Mouse (Mus musculus): ENCODE measurements around the gene Cep63. TPM values are rescaled to one million over a fixed set of nuclear protein-coding genes. Genes with fewer than 3 reads are reported as not detected.

The Cep63 gene
- polyA plus RNA-seq (2014; fragmentation: Nextera tagmentation; extraction: Ambion mirVana) = 55.7 and 57.1 TPM in 2 replicates

GRCm38 (mm10) chr9:102625983-102626838 lies at the start of gene Cep63, which contains the start of gene Anapc13:
Gene Cep63 (minus strand): TSS chr9:102626534.
Gene Anapc13 (plus strand): TSS chr9:102626296.
- DNase-seq (ENCODE audit: low spot score) = peak; percentile 99
- peak; percentile 96 for ATAC-seq (ENCODE audit: low FRiP score)
- Histone ChIP-seq H3K9ac (ENCODE audit: low read depth, low read length) (peak within 1 kb of the TSS; percentile 99), H3K4me2 (replicated peaks; ENCODE audit: low read depth, low read length) (peak within 1 kb of the TSS; percentile 81), H3K9me3 (ENCODE audit: control insufficient read depth, low read length) (no peaks in the 10 kb centered on the region), H3K36me3 (ENCODE audit: control insufficient read depth, insufficient read depth, low read length) (no peaks in the 10 kb centered on the region), H3K4me3 (ENCODE audit: low read depth, low read length) (peak within 1 kb of the TSS; percentile 85), H3K27me3 (ENCODE audit: control insufficient read depth, insufficient read depth, low read length) (no peaks in the 10 kb centered on the region), H3K4me1 (replicated peaks; ENCODE audit: control insufficient read depth, insufficient read depth, low read length) (peaks cover 3% of the 10 kb centered on the region; the same call in 1 of the 2 replicates), H3K27ac (ENCODE audit: low read depth, low read length) (peak within 1 kb of the TSS; percentile 96)
- under 1% methylated on average over 54 of the region's 84 CpGs for WGBS

GRCm38 (mm10) chr9:102675922-102676321 lies 49.6 kb upstream of the Cep63 start:
- DNase-seq (ENCODE audit: low spot score) (no peak), ATAC-seq (ENCODE audit: low FRiP score) (no peak)
- no peaks in the 10 kb centered on the region for H3K9me3 ChIP-seq (ENCODE audit: control insufficient read depth, low read length)
- no peaks in the 10 kb centered on the region for H3K27me3 ChIP-seq (ENCODE audit: control insufficient read depth, insufficient read depth, low read length)
- no peak overlapping the region for H3K4me3 ChIP-seq (ENCODE audit: low read depth, low read length)
- no peak overlapping the region for H3K9ac ChIP-seq (ENCODE audit: low read depth, low read length)
- no peaks in the 10 kb centered on the region for H3K36me3 ChIP-seq (ENCODE audit: control insufficient read depth, insufficient read depth, low read length)
- no peak overlapping the region for H3K4me2 ChIP-seq (replicated peaks; ENCODE audit: low read depth, low read length)
- WGBS = 79% methylated on average over 5 of the region's 5 CpGs
- H3K27ac ChIP-seq (ENCODE audit: low read depth, low read length) = no peak overlapping the region
- H3K4me1 ChIP-seq (replicated peaks; ENCODE audit: control insufficient read depth, insufficient read depth, low read length) = no peaks in the 10 kb centered on the region

GRCm38 (mm10) chr9:102673381-102673780 lies 47.0 kb upstream of the Cep63 start:
- DNase-seq (ENCODE audit: low spot score) (no peak), ATAC-seq (ENCODE audit: low FRiP score) (no peak)
- no peaks in the 10 kb centered on the region for H3K27me3 ChIP-seq (ENCODE audit: control insufficient read depth, insufficient read depth, low read length)
- no peaks in the 10 kb centered on the region for H3K36me3 ChIP-seq (ENCODE audit: control insufficient read depth, insufficient read depth, low read length)
- H3K27ac ChIP-seq (ENCODE audit: low read depth, low read length) = no peak overlapping the region
- no peaks in the 10 kb centered on the region for H3K4me1 ChIP-seq (replicated peaks; ENCODE audit: control insufficient read depth, insufficient read depth, low read length)
- 71% methylated on average over 7 of the region's 7 CpGs for WGBS
- H3K9ac ChIP-seq (ENCODE audit: low read depth, low read length) = no peak overlapping the region
- H3K4me2 ChIP-seq (replicated peaks; ENCODE audit: low read depth, low read length) = no peak overlapping the region
- H3K4me3 ChIP-seq (ENCODE audit: low read depth, low read length) = no peak overlapping the region
- H3K9me3 ChIP-seq (ENCODE audit: control insufficient read depth, low read length) = no peaks in the 10 kb centered on the region

GRCm38 (mm10) chr9:102668906-102669305 lies 42.6 kb upstream of the Cep63 start:
- WGBS = 89% methylated on average over 12 of the region's 12 CpGs
- Histone ChIP-seq H3K4me3 (ENCODE audit: low read depth, low read length) (no peak overlapping the region), H3K4me1 (replicated peaks; ENCODE audit: control insufficient read depth, insufficient read depth, low read length) (no peaks in the 10 kb centered on the region)

GRCm38 (mm10) chr9:102668115-102668514 lies 41.8 kb upstream of the Cep63 start:
- Histone ChIP-seq H3K4me3 (ENCODE audit: low read depth, low read length) (no peak overlapping the region), H3K36me3 (ENCODE audit: control insufficient read depth, insufficient read depth, low read length) (no peaks in the 10 kb centered on the region), H3K4me2 (replicated peaks; ENCODE audit: low read depth, low read length) (no peak overlapping the region), H3K9ac (ENCODE audit: low read depth, low read length) (no peak overlapping the region), H3K27me3 (ENCODE audit: control insufficient read depth, insufficient read depth, low read length) (no peaks in the 10 kb centered on the region), H3K27ac (ENCODE audit: low read depth, low read length) (peak overlapping the region; percentile 49; the same call in 1 of the 2 replicates), H3K9me3 (ENCODE audit: control insufficient read depth, low read length) (no peaks in the 10 kb centered on the region), H3K4me1 (replicated peaks; ENCODE audit: control insufficient read depth, insufficient read depth, low read length) (no peaks in the 10 kb centered on the region)
- no peak for ATAC-seq (ENCODE audit: low FRiP score)
- WGBS = 39% methylated on average over 6 of the region's 6 CpGs
- peak; percentile 31 for DNase-seq (ENCODE audit: low spot score)

More at GRCm38 (mm10) chr9:102668906-102669305, 42.6 kb upstream of the Cep63 start:
- Histone ChIP-seq H3K9me3 (ENCODE audit: control insufficient read depth, low read length) (no peaks in the 10 kb centered on the region), H3K36me3 (ENCODE audit: control insufficient read depth, insufficient read depth, low read length) (no peaks in the 10 kb centered on the region), H3K27me3 (ENCODE audit: control insufficient read depth, insufficient read depth, low read length) (no peaks in the 10 kb centered on the region), H3K27ac (ENCODE audit: low read depth, low read length) (no peak overlapping the region), H3K9ac (ENCODE audit: low read depth, low read length) (no peak overlapping the region), H3K4me2 (replicated peaks; ENCODE audit: low read depth, low read length) (no peak overlapping the region)
- ATAC-seq (ENCODE audit: low FRiP score) = no peak
- no peak for DNase-seq (ENCODE audit: low spot score)

- Histone ChIP-seq H3K9me3 (ENCODE audit: control insufficient read depth, low read length) (no peaks in the 10 kb centered on the region), H3K9ac (ENCODE audit: low read depth, low read length) (no peak overlapping the region), H3K27me3 (ENCODE audit: control insufficient read depth, insufficient read depth, low read length) (no peaks in the 10 kb centered on the region), H3K4me2 (replicated peaks; ENCODE audit: low read depth, low read length) (no peak overlapping the region), H3K4me3 (ENCODE audit: low read depth, low read length) (no peak overlapping the region), H3K27ac (ENCODE audit: low read depth, low read length) (no peak overlapping the region), H3K36me3 (ENCODE audit: control insufficient read depth, insufficient read depth, low read length) (no peaks in the 10 kb centered on the region), H3K4me1 (replicated peaks; ENCODE audit: control insufficient read depth, insufficient read depth, low read length) (no peaks in the 10 kb centered on the region)
- 75% methylated on average over 8 of the region's 8 CpGs for WGBS
- DNase-seq (ENCODE audit: low spot score) (no peak), ATAC-seq (ENCODE audit: low FRiP score) (no peak)
Observed at GRCm38 (mm10) chr9:102656355-102657095, 30.2 kb upstream of the Cep63 start.

- H3K4me3 ChIP-seq (ENCODE audit: low read depth, low read length) = no peak overlapping the region
- no peak overlapping the region for H3K27ac ChIP-seq (ENCODE audit: low read depth, low read length)
- H3K36me3 ChIP-seq (ENCODE audit: control insufficient read depth, insufficient read depth, low read length) = no peaks in the 10 kb centered on the region
- no peak overlapping the region for H3K4me2 ChIP-seq (replicated peaks; ENCODE audit: low read depth, low read length)
- WGBS = 69% methylated on average over 6 of the region's 6 CpGs
- ATAC-seq (ENCODE audit: low FRiP score) (no peak), DNase-seq (ENCODE audit: low spot score) (no peak)
- no peak overlapping the region for H3K9ac ChIP-seq (ENCODE audit: low read depth, low read length)
- peaks cover 12% of the 10 kb centered on the region for H3K4me1 ChIP-seq (replicated peaks; ENCODE audit: control insufficient read depth, insufficient read depth, low read length)
- H3K27me3 ChIP-seq (ENCODE audit: control insufficient read depth, insufficient read depth, low read length) = no peaks in the 10 kb centered on the region
- no peaks in the 10 kb centered on the region for H3K9me3 ChIP-seq (ENCODE audit: control insufficient read depth, low read length)
Observed at GRCm38 (mm10) chr9:102651199-102651720, 24.9 kb upstream of the Cep63 start.

GRCm38 (mm10) chr9:102650637-102651036 lies 24.3 kb upstream of the Cep63 start:
- H3K9ac ChIP-seq (ENCODE audit: low read depth, low read length) = no peak overlapping the region
- H3K4me3 ChIP-seq (ENCODE audit: low read depth, low read length) = no peak overlapping the region
- DNase-seq (ENCODE audit: low spot score) (no peak), ATAC-seq (ENCODE audit: low FRiP score) (peak; percentile 41; the same call in 1 of the 2 replicates)
- H3K9me3 ChIP-seq (ENCODE audit: control insufficient read depth, low read length) = no peaks in the 10 kb centered on the region
- 40% methylated on average over 7 of the region's 7 CpGs for WGBS
- no peak overlapping the region for H3K27ac ChIP-seq (ENCODE audit: low read depth, low read length)
- no peaks in the 10 kb centered on the region for H3K27me3 ChIP-seq (ENCODE audit: control insufficient read depth, insufficient read depth, low read length)
- peaks cover 12% of the 10 kb centered on the region for H3K4me1 ChIP-seq (replicated peaks; ENCODE audit: control insufficient read depth, insufficient read depth, low read length)
- no peak overlapping the region for H3K4me2 ChIP-seq (replicated peaks; ENCODE audit: low read depth, low read length)
- no peaks in the 10 kb centered on the region for H3K36me3 ChIP-seq (ENCODE audit: control insufficient read depth, insufficient read depth, low read length)

Measured in hindbrain, embryonic 11.5 days (tissue).